Mouse (Mus musculus): Measurements from ENCODE around the gene Cdk2ap2.
"Not testable (repeated sequence)": the region's sequence is repeated elsewhere in the genome, so short reads cannot be mapped to it uniquely, and the experiment has no call there.

The Cdk2ap2 gene

GRCm38 (mm10) chr19:4066877-4067276 lies 30.1 kb upstream of the Cdk2ap2 start:
- no peak for DNase-seq (ENCODE audit: low spot score)

- not testable (repeated sequence) for DNase-seq (ENCODE audit: low spot score)
Observed at GRCm38 (mm10) chr19:4068242-4068641, 28.7 kb upstream of the Cdk2ap2 start.

DNA sequence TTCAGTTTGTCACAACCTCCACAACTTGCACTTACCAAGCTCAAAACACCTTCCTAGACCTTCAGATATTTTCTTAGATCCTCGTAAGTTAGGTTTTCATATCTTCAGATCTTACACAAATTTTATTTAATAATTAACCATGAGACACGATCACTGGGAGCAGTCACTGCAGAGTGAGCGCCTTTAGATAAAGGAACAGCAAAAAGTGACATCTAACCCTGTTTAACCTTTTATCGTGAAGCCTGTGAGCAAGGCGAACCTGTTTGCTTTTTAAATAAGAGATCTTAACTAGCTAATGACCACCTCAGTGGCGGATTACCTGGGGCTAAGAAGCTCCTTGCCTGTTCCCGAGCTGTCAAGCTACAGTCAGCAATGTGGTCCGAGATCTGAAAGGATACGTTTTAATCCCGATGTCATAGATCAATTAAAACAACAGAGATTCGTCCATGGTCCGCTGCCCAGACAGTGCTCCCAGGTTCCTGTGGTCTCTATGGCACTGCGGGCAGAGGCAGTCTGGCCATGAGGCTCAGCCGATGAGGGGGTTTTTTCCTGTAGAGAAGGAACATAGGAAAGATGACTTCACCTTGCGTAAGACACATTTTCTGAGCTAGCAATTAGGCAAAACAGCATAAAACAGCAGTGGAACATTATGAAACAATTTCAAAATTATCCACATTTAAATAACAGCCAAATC lies 28.1 kb upstream of the Cdk2ap2 start:
- no peak for DNase-seq (ENCODE audit: low spot score)

DNA sequence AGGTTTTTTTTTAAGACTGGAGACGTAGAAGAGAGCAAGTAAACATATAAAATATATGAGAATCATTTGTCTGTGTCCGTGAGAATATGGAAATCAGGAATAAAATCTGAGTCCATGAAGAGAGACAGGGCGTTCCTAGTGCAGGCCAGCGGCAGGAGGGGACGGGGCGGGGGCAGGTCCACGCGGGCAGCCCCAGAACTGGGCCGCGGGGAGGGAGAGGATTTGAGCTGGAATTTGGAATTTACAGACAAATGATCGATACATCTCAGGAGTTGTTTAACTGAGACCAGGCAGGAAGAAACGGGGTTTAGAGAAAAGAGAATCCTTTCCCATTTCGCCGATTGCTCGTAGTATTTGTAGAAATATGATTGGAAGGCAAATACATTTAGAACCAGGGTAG lies 26.7 kb upstream of the Cdk2ap2 start:
- DNase-seq (ENCODE audit: low spot score): no peak

- DNase-seq (ENCODE audit: low spot score): no peak
Observed at GRCm38 (mm10) chr19:4070756-4071155, 26.2 kb upstream of the Cdk2ap2 start.

GRCm38 (mm10) chr19:4071406-4071805 lies 25.6 kb upstream of the Cdk2ap2 start:
- DNase-seq (ENCODE audit: low spot score): no peak

DNA sequence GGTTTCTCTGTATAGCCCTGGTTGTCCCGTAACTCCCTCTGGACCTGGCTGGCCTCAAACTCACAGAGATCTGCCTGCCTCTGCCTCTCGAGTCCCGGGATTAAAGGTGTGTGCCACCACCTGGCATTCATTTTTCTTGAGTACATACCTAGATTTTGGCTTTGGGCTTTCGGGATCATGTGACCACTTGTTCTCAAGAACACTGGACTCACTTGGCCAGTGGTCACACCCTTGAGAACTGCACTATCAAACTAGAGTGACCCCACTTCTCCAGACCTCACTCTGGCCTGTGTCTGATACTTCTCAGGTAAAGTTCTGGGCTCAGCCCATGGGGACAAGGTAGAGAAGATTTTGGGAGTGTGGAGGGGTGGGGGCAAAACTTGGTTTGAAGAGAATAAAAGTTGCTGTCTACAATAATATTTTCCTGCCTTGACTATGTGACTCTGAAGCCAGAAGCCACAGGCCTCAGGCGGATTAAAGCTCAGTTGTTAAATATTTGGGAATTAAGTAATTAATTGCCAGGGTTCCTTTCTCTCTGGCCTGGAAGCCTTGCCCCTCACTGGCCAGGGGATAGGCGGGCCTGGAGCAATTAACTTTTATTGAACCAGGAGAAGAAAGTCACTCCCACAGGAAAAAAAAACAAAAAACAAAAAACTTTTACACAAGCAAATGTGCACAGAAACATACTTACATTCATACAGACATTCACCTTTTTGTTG lies 24.1 kb upstream of the Cdk2ap2 start:
- no peak for DNase-seq (ENCODE audit: low spot score)

DNA sequence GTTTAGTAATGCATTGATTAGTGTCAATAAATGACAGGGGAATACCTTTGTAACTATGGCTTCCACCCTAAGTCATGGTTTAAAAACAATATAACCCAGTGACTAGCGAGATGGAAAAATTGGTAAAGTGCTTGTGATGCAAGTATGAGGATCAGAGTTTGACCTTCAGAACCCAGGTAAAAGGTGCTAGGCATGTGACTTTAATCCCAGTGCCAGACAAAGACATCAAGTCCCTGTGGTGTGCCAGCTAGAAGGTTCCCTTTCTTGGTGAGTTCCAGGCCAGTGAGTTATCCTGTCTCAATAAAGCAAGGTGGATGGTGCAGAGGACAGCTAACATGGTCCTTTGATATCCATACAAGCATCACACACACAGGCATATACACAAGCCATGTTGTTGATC lies 21.5 kb upstream of the Cdk2ap2 start:
- no peak for DNase-seq (ENCODE audit: low spot score)

GRCm38 (mm10) chr19:4079594-4079993 lies 17.4 kb upstream of the Cdk2ap2 start:
- DNase-seq (ENCODE audit: low spot score): no peak

DNA sequence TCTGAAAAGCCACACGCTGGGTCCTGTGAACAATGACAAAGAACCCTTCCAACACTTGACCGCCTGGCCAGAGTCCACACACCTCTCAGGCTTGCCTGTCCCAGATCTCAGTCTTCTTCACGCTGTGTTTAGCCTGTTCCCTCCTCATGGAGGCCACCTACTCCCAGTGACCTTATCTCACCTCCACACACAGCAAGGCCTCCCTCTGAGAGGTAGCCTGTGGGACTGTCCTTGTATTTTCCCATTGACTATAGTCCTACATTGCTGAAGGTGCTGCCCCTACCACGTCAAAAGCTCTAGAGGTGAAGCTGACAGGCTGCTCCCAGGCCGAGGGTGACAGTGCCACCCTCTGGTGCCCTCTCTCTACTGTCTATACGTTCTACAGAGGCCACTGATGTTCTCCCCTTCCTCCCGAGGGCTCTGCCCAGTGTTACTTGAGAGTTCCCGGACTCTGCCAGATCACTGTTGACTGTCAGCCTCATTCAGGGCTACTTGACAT lies 16.4 kb upstream of the Cdk2ap2 start:
- no peak for DNase-seq (ENCODE audit: low spot score)

DNA sequence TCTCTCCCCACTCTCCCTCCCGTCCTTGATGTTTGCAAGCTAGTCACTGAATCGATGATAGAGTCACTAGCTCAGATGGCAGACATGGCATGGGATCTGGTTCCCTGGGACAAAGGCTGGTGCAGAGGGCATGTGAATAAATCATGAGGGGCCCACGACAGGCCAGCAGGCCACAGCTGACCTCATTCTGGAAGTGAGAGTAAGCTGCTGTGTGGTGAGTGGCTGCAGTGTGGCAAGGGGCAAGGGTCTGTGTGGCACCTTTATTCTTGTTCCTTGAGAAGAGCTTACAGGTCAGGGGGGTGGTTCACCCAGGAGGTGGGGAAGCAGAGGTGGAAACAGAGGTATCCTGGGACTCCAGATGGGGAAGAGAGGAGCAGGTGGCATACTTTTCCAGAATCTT lies 15.6 kb upstream of the Cdk2ap2 start, which contains the start of gene Cabp2:
Gene Cabp2, plus strand, starts transcription at position 185 of the 400 bp plus-strand sequence.
- DNase-seq (ENCODE audit: low spot score): no peak

- no peak for DNase-seq (ENCODE audit: low spot score)
Observed at GRCm38 (mm10) chr19:4082219-4082965, 14.6 kb upstream of the Cdk2ap2 start.

GRCm38 (mm10) chr19:4083316-4083715 lies 13.7 kb upstream of the Cdk2ap2 start:
- DNase-seq (ENCODE audit: low spot score): no peak

GRCm38 (mm10) chr19:4083826-4084225 lies 13.2 kb upstream of the Cdk2ap2 start:
- DNase-seq (ENCODE audit: low spot score): no peak

GRCm38 (mm10) chr19:4084984-4085383 lies 12.0 kb upstream of the Cdk2ap2 start:
- DNase-seq (ENCODE audit: low spot score): no peak

DNA sequence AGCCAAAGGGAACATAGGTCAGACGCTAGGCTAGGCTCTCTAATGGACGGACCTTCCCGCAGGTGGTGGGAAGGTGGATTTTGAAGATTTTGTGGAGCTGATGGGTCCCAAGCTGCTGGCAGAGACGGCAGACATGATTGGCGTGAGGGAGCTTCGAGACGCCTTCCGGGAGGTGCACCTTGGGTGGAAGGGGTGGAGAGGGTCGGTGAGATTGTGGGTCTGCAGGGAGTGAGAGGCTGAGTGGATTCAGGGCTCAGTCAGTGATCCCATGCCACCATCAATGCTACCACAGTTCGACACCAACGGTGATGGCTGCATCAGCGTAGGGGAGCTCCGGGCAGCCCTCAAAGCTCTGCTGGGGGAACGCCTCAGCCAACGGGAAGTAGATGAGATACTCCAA lies 10.8 kb upstream of the Cdk2ap2 start:
- no peak for DNase-seq (ENCODE audit: low spot score)

DNA sequence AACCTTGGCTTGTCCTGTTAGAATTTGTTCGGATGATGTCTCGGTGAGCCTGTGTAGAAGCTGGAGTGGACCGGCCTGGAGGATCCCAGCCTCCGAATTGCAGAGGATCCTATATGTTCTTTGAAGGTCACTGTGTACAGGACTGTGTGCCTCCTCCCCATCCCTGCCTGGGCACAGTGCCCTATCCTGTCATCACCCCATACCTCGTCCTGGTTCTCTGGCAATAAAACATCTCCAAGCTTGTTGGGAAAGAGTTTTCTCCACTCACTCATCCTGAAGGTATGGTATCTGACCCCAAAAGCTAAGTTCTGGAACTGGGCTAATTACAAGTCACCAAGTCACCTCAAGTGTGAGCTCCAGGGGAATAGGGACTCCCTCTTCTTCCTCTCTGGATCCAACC lies 9.9 kb upstream of the Cdk2ap2 start:
- no peak for DNase-seq (ENCODE audit: low spot score)

DNA sequence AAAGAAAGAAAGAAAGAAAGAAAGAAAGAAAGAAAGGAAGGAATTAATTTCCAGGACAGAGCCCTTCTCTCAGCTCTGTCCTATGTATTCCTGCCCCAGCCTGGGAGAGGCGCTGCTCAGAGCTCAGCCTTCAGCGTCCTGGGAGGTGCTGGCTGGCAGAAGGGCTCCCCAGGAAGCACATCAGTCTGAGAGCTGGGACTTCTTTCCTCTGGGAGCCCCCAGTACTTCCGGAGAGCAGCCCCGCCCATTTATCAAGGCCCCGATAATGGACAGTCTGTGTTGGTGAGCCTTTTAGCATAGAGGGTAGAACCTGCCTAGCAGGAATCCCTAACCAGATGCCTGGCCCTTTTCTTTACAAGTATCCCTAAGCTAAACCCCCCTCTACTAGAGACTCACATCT lies 8.8 kb upstream of the Cdk2ap2 start:
- DNase-seq (ENCODE audit: low spot score): no peak

DNA sequence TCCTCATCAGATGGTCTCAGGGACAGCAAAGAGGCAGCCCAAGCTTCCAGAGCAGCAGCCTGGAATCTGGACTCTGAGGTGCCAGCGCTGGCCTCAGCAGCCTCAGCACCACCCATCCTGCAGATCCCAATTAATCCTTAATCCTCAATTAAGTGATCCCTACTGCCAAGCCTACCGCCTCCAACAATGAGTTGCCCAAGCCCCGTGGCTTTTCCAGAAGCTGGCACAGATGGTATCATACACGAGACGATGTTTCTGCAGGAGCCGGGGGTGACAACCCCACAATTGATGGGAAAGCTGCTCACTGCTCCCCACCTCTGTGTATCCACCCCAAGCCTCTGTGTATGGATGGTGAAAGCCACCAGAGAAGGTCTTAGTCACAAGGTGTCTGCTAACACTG lies 7.9 kb upstream of the Cdk2ap2 start:
- no peak for DNase-seq (ENCODE audit: low spot score)

DNA sequence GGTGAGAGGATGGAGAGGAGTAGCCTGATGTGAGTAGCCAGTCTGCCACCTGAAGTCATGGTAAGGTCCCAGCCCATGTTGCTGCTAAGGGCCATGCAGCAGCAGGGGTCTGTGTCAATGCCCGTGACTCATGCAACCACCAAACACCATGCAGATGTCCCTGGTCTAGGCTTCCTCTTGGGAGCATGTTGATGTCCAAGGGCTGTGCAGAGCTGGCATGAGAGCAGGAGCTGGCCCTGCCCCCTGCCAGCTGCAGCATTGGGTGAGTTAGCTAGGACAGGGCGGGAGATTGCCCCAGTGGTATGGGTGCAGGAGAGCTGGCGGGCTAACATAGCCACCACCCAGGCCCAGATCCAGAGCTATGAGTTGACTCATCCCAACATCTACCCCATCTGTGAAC lies 6.5 kb upstream of the Cdk2ap2 start:
- DNase-seq (ENCODE audit: low spot score): no peak

DNA sequence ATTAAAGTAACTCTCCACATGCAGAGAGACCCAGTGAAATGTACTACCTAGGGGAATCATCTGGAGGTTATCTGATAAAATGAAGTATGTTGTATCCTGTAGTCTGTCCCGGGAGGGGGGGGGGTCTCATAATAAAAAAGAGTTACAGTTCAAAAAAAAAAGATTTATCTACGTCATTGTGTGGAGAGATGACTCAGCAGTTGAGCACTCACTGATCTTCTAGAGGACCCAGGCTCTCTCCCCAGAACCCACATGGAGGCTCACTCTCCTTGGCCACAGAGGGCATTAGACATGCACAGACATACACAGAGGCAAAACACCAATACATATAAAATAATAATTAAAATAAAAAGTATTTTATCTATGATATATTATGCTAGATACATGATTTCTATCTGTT lies 5.6 kb upstream of the Cdk2ap2 start:
- DNase-seq (ENCODE audit: low spot score): no peak

DNA sequence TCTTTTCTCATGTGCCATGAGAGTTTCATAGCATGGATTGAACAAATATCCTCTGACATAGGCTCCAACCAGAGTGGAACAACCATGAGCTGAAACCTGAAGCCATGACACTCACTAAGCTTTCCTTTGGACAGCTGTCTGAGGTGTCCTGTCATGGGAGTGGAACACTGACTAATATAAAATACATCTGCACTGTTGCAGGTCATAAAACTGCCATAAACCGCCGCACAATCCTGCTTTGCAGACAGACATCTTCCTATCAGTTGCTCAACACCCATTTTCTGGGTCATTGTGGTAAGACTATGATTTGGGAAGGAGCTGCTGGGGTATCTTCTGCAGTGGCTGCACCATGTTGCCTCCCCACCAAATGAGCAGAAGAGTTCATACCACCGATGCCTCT lies 4.2 kb upstream of the Cdk2ap2 start:
- DNase-seq (ENCODE audit: low spot score): no peak

DNA sequence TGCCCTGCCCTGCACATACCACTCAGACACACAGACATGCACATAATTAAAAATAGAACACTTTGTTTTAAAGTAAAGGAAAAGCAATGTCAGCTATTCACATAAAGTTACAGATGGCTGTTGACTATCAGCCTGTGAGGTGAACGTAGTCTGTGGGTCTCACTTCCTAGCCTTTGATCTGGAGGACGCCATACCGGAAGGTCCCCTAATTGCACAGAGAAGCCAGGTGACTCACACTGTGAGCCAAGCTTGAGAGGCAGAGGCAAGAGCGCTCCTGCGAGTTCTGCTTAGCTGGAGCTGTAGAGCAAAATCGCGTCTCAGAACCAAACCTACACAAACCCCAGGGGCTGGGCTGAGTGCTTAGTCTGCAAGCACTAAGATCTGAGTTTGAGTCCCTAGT lies 3.2 kb upstream of the Cdk2ap2 start:
- DNase-seq (ENCODE audit: low spot score): no peak

Data from urinary bladder, postnatal 10 days (tissue).